Comparison of ENCODE assay signal across 11 mouse cellular contexts in the genomic region with DNA sequence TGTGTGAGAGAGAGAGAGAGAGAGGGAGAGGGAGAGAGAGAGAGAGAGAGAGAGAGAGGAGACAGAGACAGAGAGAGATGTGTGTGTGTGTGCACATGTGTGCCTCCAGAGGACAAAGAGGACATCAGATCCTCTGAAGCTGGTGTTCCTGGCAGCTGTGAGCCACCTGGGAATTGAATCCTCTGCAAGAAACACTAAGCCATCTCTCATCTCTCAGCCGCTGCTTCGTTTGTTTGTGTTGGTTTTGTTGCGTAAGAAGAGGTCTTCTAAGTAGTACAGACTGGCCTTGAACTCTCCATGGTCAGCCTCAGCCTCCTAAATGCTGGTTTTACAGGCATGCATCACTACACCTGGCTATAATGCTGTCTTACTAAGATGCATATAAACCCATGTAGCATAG. TPM values are rescaled to one million over a fixed set of nuclear protein-coding genes. Genes with fewer than 3 reads are reported as not detected.
DNase-seq lines count a peak whose midpoint lies in the region; ATAC-seq and TF ChIP-seq lines count a peak whose summit lies in the region.
"Had no signal": no experiment of that assay in that cellular context is flagged by ENCODE, and none has a peak within 500 bp of the region (broad histone marks: within the 10 kb centered on the region; RNA-seq: fewer than 3 reads in every experiment).

No protein-coding gene starts in this region.

- no peaks in the 10 kb centered on the region for H3K36me3 ChIP-seq in lung, postnatal 0 days (ENCODE audit: insufficient read depth, low read length)
- H3K36me3 ChIP-seq in heart, embryonic 10.5 days, result peaks cover 3% of the 10 kb centered on the region; the same call in 1 of the 2 replicates
- no peaks in the 10 kb centered on the region for H3K36me3 ChIP-seq in myocyte (ENCODE audit: control insufficient read depth, insufficient read depth)
- H3K36me3 ChIP-seq: forebrain, embryonic 15.5 days; liver, embryonic 12.5 days had no signal

- intact Hi-C loops in left cerebral cortex, postnatal 10 days (cut with DNase I), result no loop called here

- no peaks in the 10 kb centered on the region for H3K79me2 ChIP-seq in myocyte (ENCODE audit: control insufficient read depth, insufficient read depth)

- H3K9ac ChIP-seq in lung, postnatal 0 days (replicated peaks; ENCODE audit: low read depth), result no peak overlapping the region
- H3K9ac ChIP-seq: forebrain, embryonic 15.5 days; liver, embryonic 12.5 days had no signal

- no peaks in the 10 kb centered on the region for H3K9me3 ChIP-seq in lung, postnatal 0 days (ENCODE audit: low read length)
- no peaks in the 10 kb centered on the region for H3K9me3 ChIP-seq in heart, embryonic 10.5 days
- H3K9me3 ChIP-seq: forebrain, embryonic 15.5 days; liver, embryonic 12.5 days had no signal

- TF ChIP-seq CTCF in lung, postnatal 0 days (IDR thresholded peaks at IDR 0.05), result no peak

- no peak for ATAC-seq in lung, postnatal 0 days
- ATAC-seq: hindbrain, postnatal 0 days; liver, embryonic 12.5 days had no signal

- H3K4me3 ChIP-seq in lung, postnatal 0 days (ENCODE audit: low read depth, low read length), result no peak overlapping the region
- no peak overlapping the region for H3K4me3 ChIP-seq in heart, embryonic 10.5 days
- H3K4me3 ChIP-seq in myocyte, result no peak overlapping the region
- H3K4me3 ChIP-seq: forebrain, embryonic 15.5 days; liver, embryonic 12.5 days had no signal

- TF ChIP-seq POLR2A in myocyte (IDR thresholded peaks at IDR 0.05; ENCODE audit: insufficient read length, low read depth), result no peak

- H3K4me1 ChIP-seq in lung, postnatal 0 days (ENCODE audit: insufficient read depth, low read depth, low read length), result peaks cover 9% of the 10 kb centered on the region; the same call in 1 of the 2 replicates
- peaks cover 39% of the 10 kb centered on the region for H3K4me1 ChIP-seq in heart, embryonic 10.5 days

- peak; percentile 56 for DNase-seq in gastrocnemius, adult 18-20 months (ENCODE audit: low spot score)
- DNase-seq in gastrocnemius, postnatal 10 days, result no peak
- DNase-seq in lung, postnatal 0 days (ENCODE audit: low spot score), result no peak
- no peak for DNase-seq in lung, postnatal 4 days
- no peak for DNase-seq in heart, embryonic 10.5 days (ENCODE audit: low spot score)
- DNase-seq in frontal cortex, postnatal 36 days (ENCODE audit: low spot score in 2 of 2), result no peak
- DNase-seq in left cerebral cortex, postnatal 10 days (ENCODE audit: extremely low spot score in 1 of 2, low spot score in 2 of 2), result no peak

- H3ac ChIP-seq in myocyte (ENCODE audit: control insufficient read depth, insufficient read length), result no peak overlapping the region

- 17% methylated on average over 3 of the region's 3 CpGs for WGBS in lung, postnatal 0 days
- WGBS in heart, embryonic 10.5 days, result 63% methylated on average over 3 of the region's 3 CpGs

- H3K27me3 ChIP-seq in lung, postnatal 0 days (replicated peaks; ENCODE audit: insufficient read depth, low read length), result no peaks in the 10 kb centered on the region
- H3K27me3 ChIP-seq in heart, embryonic 10.5 days (ENCODE audit: insufficient read depth, poor library complexity, severe bottlenecking), result no peaks in the 10 kb centered on the region
- no peaks in the 10 kb centered on the region for H3K27me3 ChIP-seq in myocyte (ENCODE audit: control insufficient read depth, insufficient read depth, insufficient read length)
- H3K27me3 ChIP-seq: forebrain, embryonic 15.5 days; liver, embryonic 12.5 days had no signal

- H3K27ac ChIP-seq in lung, postnatal 0 days (ENCODE audit: low read length), result peak overlapping the region; percentile 68; the same call in 1 of the 2 replicates
- peak overlapping the region; percentile 77 for H3K27ac ChIP-seq in heart, embryonic 10.5 days
- H3K27ac ChIP-seq: forebrain, embryonic 15.5 days; liver, embryonic 12.5 days had no signal

- TF ChIP-seq EP300 in lung, postnatal 0 days (IDR thresholded peaks at IDR 0.05), result no peak

- no peak overlapping the region for H3K4me2 ChIP-seq in lung, postnatal 0 days (replicated peaks; ENCODE audit: low read depth, low read length)
- no peak overlapping the region for H3K4me2 ChIP-seq in myocyte (ENCODE audit: low read depth)
- H3K4me2 ChIP-seq: forebrain, embryonic 15.5 days; liver, embryonic 12.5 days had no signal

TF ChIP-seq in myocyte, 11 proteins besides CTCF, POLR2A, EP300 and RAD21:
- TF ChIP-seq USF1 (IDR thresholded peaks at IDR 0.05; ENCODE audit: low read depth) (no peak), CEBPB (IDR thresholded peaks at IDR 0.05; ENCODE audit: insufficient read depth, poor library complexity, severe bottlenecking) (0 out of 2 replicates have a peak, but pooled peaks have one; percentile 34), REST (IDR thresholded peaks at IDR 0.05; ENCODE audit: insufficient read depth, insufficient read length) (no peak), MAX (IDR thresholded peaks at IDR 0.05; ENCODE audit: low read depth) (no peak), POLR2AphosphoS2 (IDR thresholded peaks at IDR 0.05; ENCODE audit: insufficient read length, low read depth) (no peak), TCF3 (IDR thresholded peaks at IDR 0.05; ENCODE audit: insufficient read length, low read depth) (no peak), MYOG (IDR thresholded peaks at IDR 0.05; ENCODE audit: control insufficient read depth in 1 of 3, insufficient read depth in 1 of 3, insufficient read length in 2 of 3, low read depth in 2 of 3) (no peak), SRF (IDR thresholded peaks at IDR 0.05; ENCODE audit: control insufficient read depth, insufficient read length, low read depth) (no peak)

RNA-seq across cellular contexts. Expression of a gene that starts 12.9 kb away (rescaled TPM):
- 10 to 100 TPM; 23.9 to 33.6 TPM for total RNA-seq in gastrocnemius, adult 18-20 months (2021)
- total RNA-seq in gastrocnemius, postnatal 10 days (2021), result 10 to 100 TPM; 39.6 to 42.5 TPM
- 22.6 and 26.2 TPM in 2 replicates for polyA plus RNA-seq in lung, postnatal 0 days (2015; fragmentation: Nextera tagmentation; extraction: Ambion mirVana)
- 3.3 and 5.3 TPM in 2 replicates for polyA plus RNA-seq in heart, embryonic 10.5 days (2016; fragmentation: Nextera tagmentation; extraction: Ambion mirVana)
- polyA plus RNA-seq in myocyte (2012; fragmentation: generic; extraction: Trizol), result 1.9 TPM
- 10 to 100 TPM; 15.2 to 16.1 TPM for total RNA-seq in left cerebral cortex, postnatal 10 days (2021)
